Mouse (Mus musculus): ENCODE measurements at regions not wholly inside any gene's neighbourhood (a gene's known extent, or its start where the extent isn't known, plus 50 kb on each side); places are given as distances from the start of the nearest gene placed in this dataset.

GRCm38 (mm10) chr13:41541139-41541538, 54.0 kb upstream of the Nedd9 start:
- no peak for DNase-seq (ENCODE audit: low read depth, low spot score)

GRCm38 (mm10) chr13:41546063-41546462, 58.9 kb upstream of the Nedd9 start:
- no peak for DNase-seq (ENCODE audit: low read depth, low spot score)

- DNase-seq (ENCODE audit: low read depth, low spot score): peak; percentile 8
These were observed 59.2 kb upstream of the Tmem170b start for GRCm38 (mm10) chr13:41546531-41546930.

- no peak for DNase-seq (ENCODE audit: low read depth, low spot score)
These were observed 56.4 kb upstream of the Tmem170b start for GRCm38 (mm10) chr13:41549283-41549682.

GRCm38 (mm10) chr13:41550246-41550900, 55.3 kb upstream of the Tmem170b start:
- DNase-seq (ENCODE audit: low read depth, low spot score): no peak

- DNase-seq (ENCODE audit: low read depth, low spot score): no peak
These were observed 53.9 kb upstream of the Tmem170b start for GRCm38 (mm10) chr13:41551711-41552349.

- DNase-seq (ENCODE audit: low read depth, low spot score): no peak
These were observed 51.3 kb upstream of the Tmem170b start for GRCm38 (mm10) chr13:41554401-41554800.
